Mouse (Mus musculus) right cerebral cortex, postnatal 25 days (tissue): ENCODE results near the gene Olfr1336.
"Not testable (repeated sequence)": the region's sequence is repeated elsewhere in the genome, so short reads cannot be mapped to it uniquely, and the experiment has no call there.

Source experiments
- DNase-seq: peaks from one replicate; pipeline ENCODE4 v3.0.0; 2022

Olfr1336 gene

DNA sequence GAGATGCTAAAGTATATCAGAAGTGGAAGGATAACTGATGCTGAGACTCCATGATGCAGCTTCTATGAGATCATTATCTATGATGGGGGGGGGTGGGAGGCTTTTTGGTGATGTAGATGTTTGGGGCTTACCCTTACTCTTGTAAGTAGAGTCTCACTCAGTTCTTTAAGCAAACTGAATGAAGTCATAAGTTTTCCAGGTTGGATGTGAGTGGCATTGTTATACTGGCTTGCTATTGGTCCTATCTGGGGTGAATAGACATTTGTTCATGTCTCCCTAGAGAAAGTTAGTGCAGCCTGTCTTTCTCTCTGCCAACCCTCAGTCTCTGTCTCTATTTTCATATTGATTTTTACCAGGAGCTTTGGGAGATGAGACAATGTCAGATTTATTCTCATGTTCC, at the start of gene Olfr1336:
Gene Olfr1336, plus strand, starts transcription at position 301 of the 400 bp plus-strand sequence.
- no peak for DNase-seq

DNA sequence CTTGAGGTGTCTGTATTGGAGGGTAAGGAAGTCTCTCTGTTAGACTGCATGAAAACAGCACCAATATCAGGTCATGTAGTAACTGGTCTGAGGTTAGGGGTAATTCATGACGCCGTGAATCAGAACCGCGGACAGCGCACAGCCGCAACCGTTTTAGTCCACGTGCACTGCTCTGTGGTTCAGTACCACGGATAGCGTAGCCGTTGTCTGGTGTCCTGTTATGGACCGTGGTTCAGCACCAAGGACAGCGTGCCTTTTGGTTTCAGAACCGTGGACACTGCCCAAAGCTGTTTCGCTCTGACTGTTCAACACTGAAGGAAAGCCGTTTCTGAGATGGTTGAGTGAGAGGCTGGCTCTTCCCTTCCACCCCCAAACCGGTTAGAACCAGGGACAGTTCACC, 45.9 kb upstream of the Olfr1336 start, which contains the start of gene Gm20715:
Gene Gm20715, plus strand, starts transcription at position 235 of the 400 bp plus-strand sequence.
- peak; percentile 58 for DNase-seq

DNA sequence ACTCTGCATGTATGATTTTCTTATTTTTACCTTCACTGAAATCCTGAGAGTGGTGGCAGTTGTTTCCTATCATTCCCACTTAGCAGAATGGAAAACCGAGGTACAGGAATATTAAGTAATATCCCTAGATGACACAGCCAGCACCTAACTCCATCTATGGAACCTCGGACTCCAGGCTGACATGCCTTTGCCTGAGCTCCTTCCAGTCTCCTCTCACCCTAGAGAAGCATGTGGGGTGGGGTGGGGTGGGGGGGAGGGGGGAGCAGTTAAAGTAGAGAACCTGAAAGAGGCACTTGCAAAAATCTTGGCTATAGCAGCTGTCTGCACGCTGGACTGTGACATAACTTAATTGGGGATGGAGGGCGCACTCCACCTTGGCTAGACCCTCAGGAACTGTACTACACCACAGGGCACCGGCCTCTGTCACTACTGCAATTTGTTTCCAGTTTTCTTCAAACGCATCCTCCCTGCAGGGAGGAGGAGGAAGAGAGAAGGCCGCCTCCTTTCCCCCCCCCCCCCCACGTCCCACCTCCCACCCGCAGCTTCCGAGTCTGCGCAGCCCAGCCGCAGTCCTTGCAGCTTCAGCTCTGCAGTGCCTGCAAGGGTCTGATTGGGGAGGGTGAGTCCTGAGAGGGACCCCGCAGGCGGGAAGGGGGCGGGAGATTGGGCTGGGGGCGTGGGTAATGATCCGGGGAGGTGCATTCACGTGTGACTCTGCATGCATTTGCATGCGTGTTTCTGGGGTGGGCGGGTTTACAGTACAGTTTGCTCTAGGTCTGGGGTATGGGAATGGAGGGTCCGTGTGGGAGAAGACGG, 41.1 kb upstream of the Olfr1336 start:
- peak; percentile 29 for DNase-seq

DNA sequence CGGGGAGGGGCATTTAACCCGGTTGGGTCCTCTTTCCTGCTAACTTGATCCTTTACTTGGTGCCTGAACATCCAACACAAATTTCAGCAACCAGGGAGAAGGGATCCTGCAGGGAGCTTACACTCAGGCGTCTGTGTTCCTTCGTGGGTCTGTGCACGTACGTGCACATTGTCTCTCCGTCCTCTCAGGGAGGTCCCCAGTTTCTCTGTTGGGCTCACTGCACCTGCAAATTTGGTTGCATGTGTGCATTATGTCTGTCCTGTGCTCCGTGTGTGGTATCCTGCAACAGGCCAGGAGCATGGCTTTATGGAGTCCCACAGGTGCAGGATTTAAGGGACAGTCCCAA, 40.6 kb upstream of the Olfr1336 start:
- no peak for DNase-seq

DNA sequence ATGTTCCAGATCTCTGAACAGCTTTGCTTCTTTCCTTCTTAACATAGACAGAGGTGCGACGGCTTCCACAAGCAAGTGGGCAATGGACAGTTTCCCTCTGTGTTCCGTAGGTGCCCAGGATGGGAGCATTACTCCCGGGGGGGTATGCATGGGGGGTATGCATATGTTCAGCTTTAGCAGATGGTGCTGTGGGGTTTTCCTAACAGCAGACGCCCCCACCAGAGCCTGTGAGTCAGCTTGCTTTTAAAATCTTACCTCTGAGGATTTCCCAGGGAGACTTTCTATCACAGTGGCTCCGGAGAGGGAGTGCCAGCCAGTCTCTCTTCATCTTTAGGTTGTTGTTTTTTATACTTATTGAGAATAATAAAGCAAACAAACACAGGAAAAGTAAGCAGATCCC, 36.1 kb upstream of the Olfr1336 start:
- peak; percentile 59 for DNase-seq

DNA sequence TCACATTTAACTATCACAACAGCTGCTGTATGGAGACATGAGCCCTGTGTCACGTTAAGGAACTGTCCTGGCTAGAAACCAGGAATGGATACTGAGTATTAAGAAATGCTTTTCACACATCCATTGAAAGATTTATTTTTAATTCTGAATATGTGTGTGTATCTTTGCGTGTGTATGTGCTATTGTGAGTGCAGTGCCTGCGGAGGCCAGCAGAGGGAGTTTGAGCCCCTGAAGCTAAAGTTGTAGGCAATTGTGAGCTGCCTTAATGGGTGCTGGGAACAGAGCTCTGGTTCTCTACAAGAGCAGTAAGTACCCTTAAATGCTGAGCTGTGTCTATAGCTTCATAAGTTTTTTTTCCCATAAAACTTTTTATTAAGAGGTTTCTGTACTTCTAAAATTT, 26.6 kb upstream of the Olfr1336 start:
- no peak for DNase-seq

DNA sequence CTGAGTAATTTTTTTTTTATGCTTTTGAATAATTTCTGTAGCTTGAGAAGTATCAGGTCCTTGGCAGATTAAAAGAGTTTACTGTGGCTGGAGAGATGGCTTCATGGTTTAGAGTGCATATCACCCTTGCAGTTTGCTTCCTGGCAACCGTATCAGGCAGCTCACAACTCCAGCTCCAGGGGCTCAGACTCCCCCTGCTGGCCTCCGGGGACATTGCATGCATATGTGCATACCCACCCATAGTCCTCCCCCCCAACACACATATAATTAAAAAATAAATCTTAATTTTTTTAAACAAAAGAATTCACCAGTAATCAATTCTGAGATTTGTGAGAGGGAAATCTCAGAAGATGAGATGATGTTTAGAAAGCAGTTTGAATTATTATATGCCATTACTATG, 25.6 kb upstream of the Olfr1336 start:
- DNase-seq, result no peak

DNA sequence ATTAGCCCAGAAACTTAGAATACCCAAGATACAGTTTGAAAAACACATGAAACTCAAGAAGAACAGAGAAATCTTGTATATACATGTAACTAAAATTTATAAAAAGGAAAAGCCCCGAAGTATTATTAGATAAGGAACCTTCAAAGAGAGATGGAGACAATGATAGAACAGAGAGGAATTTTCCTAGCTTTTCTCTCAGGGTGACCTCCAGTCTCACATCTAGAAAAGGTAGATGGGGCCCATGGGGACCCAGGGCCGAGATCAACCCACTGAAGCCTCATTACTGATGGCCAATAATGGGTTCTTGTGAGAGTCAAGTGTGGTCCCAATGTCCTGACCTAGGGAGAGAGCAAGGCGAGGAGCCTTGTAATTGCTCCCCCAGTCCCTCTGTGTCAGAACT, 17.6 kb upstream of the Olfr1336 start, which contains the start of gene Olfr1344:
Gene Olfr1344, plus strand, starts transcription at position 301 of the 400 bp plus-strand sequence.
- no peak for DNase-seq

DNA sequence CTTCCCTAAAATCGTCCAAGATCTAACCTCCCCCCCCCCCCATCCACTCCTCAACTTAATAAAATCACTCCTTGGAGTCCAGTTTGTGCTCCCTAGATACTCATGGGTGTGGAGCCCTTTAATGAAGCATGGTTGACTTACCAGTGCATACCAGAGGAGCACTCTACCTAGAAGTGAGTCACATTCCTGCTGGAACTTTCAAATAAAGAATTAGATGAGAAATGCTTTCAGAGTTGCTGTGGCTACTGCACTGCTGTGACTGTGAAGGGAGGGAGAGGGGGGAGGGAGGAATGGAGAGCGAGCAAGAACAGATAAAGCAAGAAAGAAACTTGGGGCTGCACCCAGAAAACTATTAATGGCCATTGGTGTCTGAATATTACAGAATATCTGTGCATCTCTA, 14.8 kb upstream of the Olfr1336 start:
- no peak for DNase-seq

DNA sequence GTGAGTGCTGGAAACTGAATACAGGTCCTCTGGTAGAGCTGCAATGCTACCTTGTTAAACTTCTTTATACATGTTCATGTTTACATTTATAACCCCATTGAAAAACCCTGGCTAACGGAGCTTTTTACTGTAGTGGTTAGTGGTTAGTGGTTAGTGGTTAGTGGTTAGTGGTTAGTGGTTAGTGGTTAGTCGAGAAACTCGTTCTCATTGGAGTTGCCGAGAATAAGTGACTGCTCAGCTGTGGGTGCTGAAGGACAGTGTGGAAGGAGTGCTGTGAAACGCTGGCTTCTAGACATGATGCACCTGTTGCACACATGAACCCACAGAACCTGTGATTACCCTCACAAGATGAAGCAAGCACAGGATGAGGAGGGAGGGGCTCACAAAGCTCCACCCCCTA, 8.2 kb upstream of the Olfr1336 start:
- DNase-seq, result no peak

DNA sequence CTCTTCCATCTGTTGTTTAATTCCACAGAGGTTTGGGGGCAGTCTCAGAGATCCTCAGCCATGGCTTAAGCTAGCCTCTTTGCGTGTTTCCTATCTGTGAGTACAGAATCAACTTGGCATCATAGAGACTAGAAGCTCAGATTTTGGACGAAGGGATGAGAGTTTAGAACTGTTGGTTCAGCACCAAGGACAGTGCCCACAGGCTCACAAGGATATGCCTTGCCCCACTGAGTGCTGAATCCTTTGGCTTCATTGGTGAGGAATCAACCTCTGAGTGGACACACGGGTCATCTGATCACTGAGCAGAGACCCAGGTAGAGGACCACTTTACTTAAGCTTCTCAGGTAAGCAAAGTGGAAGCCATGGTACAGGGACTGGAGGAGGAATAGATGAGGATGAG, 431 bp downstream of the Olfr1336 start:
- no peak for DNase-seq

DNA sequence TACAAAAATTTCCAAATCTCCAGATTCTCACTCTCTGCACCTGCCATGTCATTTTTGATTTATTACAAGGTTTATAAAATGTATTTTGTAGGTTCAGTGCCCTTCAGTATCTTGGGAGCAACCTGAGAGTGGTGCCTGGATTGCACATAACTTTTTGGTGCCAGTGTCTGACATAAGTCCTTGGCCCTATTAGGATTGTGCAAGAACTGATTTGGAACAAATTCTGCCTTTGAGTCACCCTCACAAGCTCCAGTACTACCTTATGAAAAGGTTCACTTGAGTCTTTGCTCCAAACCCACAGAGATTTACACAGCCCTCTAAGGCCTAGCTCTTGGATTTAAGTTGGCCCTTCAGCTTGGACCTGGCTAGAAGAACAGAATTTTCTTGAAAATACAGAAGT, 11.0 kb downstream of the Olfr1336 start, which contains the start of gene Olfr1346:
Gene Olfr1346, plus strand, starts transcription at position 151 of the 400 bp plus-strand sequence.
- no peak for DNase-seq

DNA sequence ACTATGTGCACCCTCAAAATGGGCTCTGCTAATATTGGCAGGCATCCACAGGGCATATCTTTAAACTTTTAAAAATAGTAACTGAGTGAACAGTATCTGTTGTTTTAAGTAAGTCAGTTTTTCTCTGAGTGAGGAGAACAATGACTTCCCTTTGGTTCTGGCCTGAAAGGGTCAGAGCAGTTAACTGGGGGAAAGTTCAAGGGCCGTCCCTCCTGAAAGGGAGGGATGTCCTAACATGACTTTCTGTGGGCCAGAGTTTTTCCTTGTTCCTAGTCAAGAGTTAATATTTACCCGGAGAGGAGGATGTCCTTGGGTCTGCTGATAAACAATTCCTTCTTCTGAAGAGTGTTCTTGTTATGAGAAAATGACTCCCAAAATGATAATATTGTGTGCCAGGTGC, 21.7 kb downstream of the Olfr1336 start:
- DNase-seq, result not testable (repeated sequence)

DNA sequence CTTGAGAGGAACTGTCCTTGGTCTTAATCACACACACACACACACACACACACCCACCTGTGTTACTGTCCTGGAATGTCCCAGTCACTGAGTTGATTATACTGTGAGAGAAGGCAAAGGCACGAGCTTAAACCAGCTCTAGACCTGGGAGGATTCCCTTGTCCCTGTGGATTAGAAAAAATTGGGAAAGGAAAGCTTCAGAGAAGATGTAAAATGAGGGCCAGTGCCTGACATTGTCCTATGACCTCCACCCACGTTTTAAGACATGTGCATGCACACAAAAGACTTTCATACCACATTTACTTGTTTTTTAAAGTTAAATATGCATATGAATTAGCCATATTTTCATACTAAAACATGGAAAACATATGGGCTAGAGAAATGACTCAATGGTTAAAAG, 30.9 kb downstream of the Olfr1336 start, which contains the start of gene Olfr5:
Gene Olfr5, minus strand, starts transcription at position 101 of the 400 bp plus-strand sequence.
- no peak for DNase-seq

DNA sequence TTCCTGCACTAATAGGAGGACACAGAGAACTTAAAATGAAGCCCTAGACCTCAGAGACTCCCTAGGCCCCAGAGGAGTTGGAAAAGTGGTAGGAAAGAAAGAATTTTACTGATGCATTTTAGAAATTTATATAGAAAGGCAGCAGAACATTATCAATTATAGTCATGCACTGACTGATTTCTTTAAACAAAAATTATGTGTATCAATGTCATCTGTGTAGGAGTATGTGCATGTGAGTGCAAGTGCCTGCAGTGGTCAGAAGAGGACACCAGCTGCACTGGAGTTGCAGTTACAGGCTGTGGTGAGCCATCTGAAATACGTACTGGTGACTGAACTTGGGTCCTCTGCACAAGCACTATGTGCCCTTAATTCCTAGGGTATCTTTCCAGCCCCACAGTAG, 43.7 kb downstream of the Olfr1336 start, which contains the start of gene Olfr1347:
Gene Olfr1347, minus strand, starts transcription at position 101 of the 400 bp plus-strand sequence.
- DNase-seq, result no peak

DNA sequence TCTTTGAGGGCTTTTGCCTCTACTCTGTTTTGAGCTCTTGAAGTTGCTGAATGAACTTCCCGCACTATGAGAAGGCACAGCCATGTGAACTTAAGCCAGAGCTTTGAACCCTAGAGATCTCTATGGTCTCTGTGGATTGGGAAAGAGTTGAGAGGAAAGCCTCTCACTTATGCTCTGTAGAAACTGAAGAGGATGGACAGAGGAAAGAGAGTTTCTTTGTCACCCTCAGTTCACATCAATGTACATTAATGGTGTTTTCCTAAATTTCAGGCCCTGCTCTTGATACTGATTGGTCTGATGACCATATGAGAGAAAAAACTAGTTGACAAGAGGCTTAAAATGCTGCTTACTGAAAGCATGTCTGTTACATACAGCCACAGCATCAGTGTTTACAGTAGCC, 52.7 kb downstream of the Olfr1336 start, which contains the start of gene Olfr1348:
Gene Olfr1348, minus strand, starts transcription at position 101 of the 400 bp plus-strand sequence.
- no peak for DNase-seq
